Comparison of ENCODE assay signal across 19 mouse cellular contexts in the genomic region with DNA sequence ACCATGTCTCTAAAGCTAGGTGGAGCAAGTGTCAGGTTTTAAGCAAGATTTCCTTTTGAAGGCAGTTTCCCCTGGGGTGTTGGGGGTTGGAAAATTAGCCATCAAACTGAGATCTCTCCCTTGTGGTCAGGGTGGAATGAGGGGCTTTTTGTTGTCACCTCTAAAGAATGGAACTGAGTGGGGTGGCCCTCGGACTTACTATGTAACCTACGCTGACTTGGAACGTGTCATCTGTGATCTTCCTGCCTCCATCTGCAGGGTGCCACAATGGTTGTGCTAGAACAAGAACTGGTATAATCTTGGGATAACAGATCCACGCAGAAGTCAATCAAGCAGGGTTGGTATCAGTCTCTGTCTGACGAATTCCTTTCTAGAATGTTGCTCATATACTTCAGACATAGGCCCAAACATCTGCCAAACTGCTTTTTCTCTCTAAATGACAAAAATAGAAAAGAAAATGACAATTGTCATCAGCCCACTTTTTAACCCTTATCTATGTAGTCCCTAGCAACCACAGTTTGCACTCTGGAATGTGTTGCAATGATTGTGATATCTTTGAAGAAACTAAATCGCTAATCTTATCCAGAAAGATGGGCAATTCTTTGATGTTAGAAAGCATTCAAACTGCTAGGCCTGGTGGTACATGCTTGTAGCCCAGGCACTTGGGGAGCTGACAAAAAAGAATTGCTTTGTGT.
"Had no signal": no experiment of that assay in that cellular context is flagged by ENCODE, and none has a peak within 500 bp of the region (broad histone marks: within the 10 kb centered on the region; RNA-seq: fewer than 3 reads in every experiment).

No protein-coding gene starts in this region.

- H3K4me3 ChIP-seq: intestine, embryonic 15.5 days; kidney, embryonic 15.5 days; limb, embryonic 12.5 days; limb, embryonic 15.5 days; liver, embryonic 12.5 days had no signal

- H3K4me2 ChIP-seq: intestine, embryonic 15.5 days; kidney, embryonic 15.5 days; limb, embryonic 12.5 days; limb, embryonic 15.5 days; liver, embryonic 12.5 days had no signal

- H3K9ac ChIP-seq: intestine, embryonic 15.5 days; kidney, embryonic 15.5 days; limb, embryonic 12.5 days; limb, embryonic 15.5 days; liver, embryonic 12.5 days had no signal

- H3K36me3 ChIP-seq: intestine, embryonic 15.5 days; kidney, embryonic 15.5 days; limb, embryonic 12.5 days; limb, embryonic 15.5 days; liver, embryonic 12.5 days had no signal

- H3K27ac ChIP-seq: intestine, embryonic 15.5 days; kidney, embryonic 15.5 days; limb, embryonic 12.5 days; limb, embryonic 15.5 days; liver, embryonic 12.5 days had no signal

- H3K27me3 ChIP-seq: intestine, embryonic 15.5 days; kidney, embryonic 15.5 days; limb, embryonic 12.5 days; limb, embryonic 15.5 days; liver, embryonic 12.5 days had no signal

- H3K9me3 ChIP-seq: intestine, embryonic 15.5 days; kidney, embryonic 15.5 days; limb, embryonic 12.5 days; limb, embryonic 15.5 days; liver, embryonic 12.5 days had no signal

- DNase-seq: kidney, adult 11 months; kidney, adult 8-10 months; kidney, postnatal 10 days; kidney, postnatal 4 days; layer of hippocampus, postnatal 36 days; left cerebral cortex, postnatal 4 days; lung, adult 2 months; lung, postnatal 14 days; lung, postnatal 4 days; midbrain, embryonic 14.5 days; right cerebral cortex, adult 18-20 months; right cerebral cortex, postnatal 14 days; right cerebral cortex, postnatal 4 days; thymus, postnatal 25 days had no signal

- ATAC-seq: intestine, embryonic 15.5 days; liver, embryonic 12.5 days had no signal
